Mouse (Mus musculus) fibroblast of lung, adult 2 months (primary cell): ENCODE results near the gene Mrnip.

Experiments
- DNase-seq: peaks from one replicate; pipeline ENCODE4 v3.0.0-alpha.2; 2011; ENCODE audit warnings: low read depth

Mrnip gene

GRCm38 (mm10) chr11:50159347-50159746, 14.9 kb upstream of the Mrnip start:
- DNase-seq: no peak

- DNase-seq: peak; percentile 17
These were observed 12.5 kb upstream of the Mrnip start for GRCm38 (mm10) chr11:50161578-50162304.

- DNase-seq: no peak
These were observed 11.8 kb upstream of the Mrnip start for GRCm38 (mm10) chr11:50162338-50163050.

DNA sequence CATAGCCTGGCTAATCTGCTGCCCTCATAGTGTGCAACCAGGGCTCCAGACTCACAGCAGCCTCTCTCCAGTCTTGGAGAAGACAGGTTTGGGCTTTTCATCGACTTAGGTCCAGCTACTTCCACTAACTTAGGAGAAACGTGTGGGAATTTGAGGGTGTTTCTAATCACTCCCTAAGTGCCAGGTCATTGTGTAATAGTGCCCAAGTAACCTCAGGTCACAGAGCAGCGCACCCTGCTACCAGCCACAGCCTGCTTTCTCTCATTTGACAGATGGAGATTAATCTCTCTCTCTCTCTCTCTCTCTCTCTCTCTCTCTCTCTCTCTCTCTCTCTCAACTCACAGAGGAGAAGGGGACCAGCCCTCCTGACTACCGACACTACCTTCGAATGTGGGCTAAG, 5.9 kb upstream of the Mrnip start:
- DNase-seq: no peak

DNA sequence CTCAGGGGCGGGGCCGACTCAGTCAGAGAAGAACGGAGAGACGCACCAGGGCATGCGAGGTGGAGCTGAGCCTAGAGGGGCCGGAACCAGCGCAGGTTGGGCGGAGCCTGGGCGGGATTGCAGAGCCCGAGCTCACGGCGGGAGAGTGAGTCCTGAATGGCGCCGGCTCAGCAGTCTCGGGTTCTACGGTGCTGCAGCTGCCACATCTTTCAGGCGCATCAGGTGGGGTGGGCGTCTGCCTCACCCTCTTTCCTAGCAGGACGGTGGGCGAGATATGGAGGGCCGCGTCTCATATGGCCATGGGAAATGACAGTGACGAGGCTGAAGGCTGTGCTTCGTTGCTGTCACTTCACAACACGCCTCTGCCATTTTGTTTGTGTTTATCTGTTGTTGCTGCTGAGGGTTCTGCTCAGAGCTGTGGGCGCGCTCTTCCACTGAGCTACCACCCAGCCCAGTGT, 515 bp downstream of the Mrnip start:
- peak; percentile 95 for DNase-seq

GRCm38 (mm10) chr11:50176351-50176750, 2.1 kb downstream of the Mrnip start:
- no peak for DNase-seq

GRCm38 (mm10) chr11:50177111-50177510, 2.9 kb downstream of the Mrnip start:
- no peak for DNase-seq

DNA sequence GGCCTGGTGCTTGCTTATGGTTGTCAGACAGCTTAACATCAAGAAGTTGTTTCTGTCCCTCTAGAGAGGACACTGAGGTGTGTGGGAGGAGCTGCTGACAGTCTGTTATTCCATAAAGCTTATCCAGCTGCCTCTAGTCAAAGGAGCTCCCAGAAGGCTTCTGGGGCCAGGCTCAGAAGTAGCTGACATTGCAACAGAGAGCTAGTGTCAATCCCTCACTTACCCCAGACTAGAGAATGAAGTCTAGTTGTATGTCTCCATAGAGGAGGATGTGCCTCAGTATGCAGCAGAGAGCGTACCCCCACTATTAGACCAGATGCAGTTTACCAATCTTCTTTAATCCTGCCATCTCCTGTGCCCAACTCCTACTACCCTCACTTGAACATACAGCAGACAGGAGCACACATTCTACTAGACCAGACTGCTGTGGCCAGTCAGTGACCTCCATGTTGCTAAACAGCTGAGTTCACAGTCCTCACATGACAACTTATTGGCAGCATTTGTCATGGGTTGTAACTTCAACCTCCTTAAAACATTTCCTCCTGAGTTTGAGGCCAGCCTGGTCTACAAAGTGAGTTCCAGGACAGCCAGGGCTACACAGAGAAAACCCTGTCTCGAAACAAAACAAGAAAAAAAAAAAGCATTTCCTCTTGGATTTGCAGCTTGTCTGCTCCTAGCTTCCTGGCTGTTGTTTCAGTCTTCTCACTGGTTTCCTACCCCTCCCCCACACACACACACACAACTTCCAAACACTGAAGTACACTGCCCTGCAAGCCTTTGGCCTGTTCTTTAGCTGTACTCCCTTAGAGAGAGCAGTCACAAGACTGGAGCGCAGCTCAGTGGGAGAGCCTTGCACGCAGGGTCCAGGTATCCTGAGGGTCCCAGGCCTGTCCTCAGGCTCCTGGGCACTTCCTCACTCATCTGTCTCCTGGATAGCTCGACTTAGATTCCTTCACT, 4.6 kb downstream of the Mrnip start:
- no peak for DNase-seq

- DNase-seq: no peak
These were observed 6.4 kb downstream of the Mrnip start for GRCm38 (mm10) chr11:50180478-50181231.

DNA sequence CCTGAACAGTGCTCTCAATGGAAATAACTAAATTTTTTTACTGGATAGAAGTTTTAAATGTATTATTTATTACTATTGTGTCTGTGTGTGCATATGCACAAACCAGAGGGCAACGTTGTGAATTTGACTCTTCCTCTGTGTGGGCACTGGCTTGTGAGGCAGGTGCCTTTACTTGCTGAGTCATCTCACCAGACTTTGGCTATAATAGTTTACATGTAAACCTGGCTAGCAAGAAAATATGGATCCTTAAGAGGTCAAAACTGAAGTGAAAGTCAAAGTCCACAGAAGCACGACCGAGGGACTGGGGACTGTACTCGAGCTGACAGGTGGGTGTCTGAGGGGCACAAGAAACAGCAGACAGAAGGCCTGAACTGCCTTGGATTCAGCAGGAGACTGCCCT, 8.5 kb downstream of the Mrnip start:
- DNase-seq: no peak

DNA sequence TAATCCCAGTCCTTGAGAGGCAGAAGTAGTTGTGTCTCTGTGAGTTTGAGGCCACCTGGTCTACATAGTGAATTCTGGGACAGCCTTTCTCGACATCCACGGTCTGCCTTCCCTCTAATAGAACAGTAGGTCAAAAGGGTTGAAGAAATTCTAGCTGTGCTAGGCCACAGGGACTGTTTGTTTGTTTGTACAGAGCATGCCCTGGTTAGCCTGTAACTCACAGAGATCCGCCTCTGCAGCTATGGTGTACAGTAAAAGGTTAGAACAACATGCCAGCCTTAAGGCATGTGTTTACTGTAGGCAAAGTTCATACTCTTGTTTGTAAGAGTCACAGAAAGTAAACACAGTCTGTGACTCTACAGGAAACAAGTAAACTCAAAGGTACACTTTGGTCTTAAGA, 10.5 kb downstream of the Mrnip start:
- DNase-seq: no peak

GRCm38 (mm10) chr11:50188682-50189081, 14.4 kb downstream of the Mrnip start:
- DNase-seq: no peak

DNA sequence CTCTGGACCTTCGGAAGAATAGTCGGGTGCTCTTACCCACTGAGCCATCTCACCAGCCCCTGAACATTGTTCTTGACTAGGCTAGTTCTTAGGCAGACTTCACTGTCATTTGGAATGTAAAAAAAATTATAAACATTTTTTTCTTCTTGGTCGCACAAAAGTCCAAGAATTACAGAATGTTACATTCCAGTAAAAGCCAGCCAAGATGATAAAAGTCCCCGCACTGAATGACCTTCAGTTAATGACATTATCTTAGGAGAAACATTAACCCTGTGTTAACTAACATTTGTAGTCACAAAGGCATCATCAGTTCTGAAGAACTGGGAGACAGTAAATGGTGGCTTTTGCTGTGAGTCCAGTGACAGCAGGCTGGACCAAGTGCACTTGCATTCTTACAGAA, 16.1 kb downstream of the Mrnip start:
- no peak for DNase-seq

DNA sequence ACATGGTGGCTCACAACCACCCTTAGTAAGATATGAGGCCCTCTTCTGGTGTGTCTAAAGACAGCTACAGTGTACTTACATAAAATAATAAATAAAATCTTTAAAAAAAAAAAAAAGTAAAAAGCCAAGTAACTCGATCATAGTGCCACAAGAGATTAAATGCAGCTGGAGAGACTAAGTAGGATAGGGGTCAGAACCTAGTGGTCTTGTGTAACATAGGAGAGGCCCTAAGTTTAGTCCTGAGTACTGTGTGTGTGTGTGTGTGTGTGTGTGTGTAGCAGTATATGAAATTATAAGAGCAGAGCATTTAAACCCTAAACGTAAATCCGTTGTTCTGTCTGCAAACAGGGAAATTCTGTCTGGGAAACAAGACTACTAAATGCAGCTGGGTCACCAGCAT, 18.0 kb downstream of the Mrnip start:
- DNase-seq: no peak

GRCm38 (mm10) chr11:50194070-50194469, 19.8 kb downstream of the Mrnip start:
- no peak for DNase-seq

DNA sequence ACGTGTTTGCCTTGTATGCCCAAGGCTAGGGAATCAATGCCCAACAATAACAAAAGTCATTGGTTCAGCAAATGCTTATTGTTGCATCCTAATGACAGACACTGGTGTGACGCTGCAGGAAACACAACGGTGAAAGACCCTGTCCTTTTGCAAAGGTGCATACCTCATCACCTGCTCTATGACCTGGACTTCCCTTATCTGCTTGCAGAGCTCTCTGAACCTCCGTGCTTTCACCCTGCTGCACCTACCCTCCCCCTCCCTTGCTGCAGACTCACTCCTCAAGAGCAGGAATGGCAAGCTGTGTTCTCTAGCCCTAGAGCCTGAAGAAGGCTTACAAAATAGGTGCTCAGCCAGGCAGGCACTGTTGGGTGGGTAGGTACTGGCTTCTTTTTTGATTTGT, 20.5 kb downstream of the Mrnip start:
- DNase-seq: no peak

DNA sequence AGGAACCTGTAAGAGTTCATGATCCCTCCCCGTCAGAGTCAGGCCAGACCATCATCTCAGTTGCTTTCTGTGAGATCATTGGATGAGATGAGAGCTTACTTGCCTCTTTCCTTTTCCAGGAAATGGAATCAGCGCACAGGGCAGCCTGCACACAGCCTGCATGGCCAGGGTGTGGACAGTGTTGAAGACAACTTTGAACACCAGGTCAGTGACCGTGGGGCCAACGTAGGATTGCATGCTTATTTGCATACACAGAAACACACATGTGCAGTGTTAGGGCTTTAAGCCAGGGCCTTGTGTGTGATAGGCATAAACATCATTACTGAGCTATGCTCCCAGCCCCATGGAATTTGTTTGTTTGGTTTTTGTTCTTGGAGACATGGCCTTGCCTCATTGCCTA, 23.3 kb downstream of the Mrnip start:
- DNase-seq: no peak

GRCm38 (mm10) chr11:50198219-50198846, 24.1 kb downstream of the Mrnip start:
- DNase-seq: no peak

- DNase-seq: no peak
These were observed 24.7 kb downstream of the Mrnip start for GRCm38 (mm10) chr11:50198916-50199315.

GRCm38 (mm10) chr11:50200613-50201012, 26.4 kb downstream of the Mrnip start:
- DNase-seq: no peak

DNA sequence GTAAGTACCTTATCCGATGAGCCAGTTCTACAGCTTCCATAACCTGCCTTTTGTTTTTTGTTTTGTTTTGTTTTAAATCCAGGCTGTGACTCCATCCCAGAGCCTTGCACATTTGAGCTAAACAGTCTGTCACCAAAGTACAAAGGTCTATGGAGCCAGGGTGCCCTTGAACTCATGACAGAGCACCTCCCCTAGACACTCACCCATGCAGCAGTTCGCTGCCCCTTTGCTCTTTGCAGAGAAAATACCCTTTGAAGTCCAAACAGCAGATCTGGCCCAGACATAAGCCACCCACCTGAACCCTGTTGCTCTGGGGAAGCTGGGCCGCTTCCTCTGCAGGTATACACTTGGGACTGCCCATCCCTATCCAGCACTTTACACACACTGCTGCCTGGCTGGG, 27.3 kb downstream of the Mrnip start:
- no peak for DNase-seq
